Mouse (Mus musculus) liver, embryonic 13.5 days (tissue): ENCODE data around the gene Hemk1. TPM values are rescaled to one million over a fixed set of nuclear protein-coding genes. Genes with fewer than 3 reads are reported as not detected.
"Not testable (repeated sequence)": the region's sequence is repeated elsewhere in the genome, so short reads cannot be mapped to it uniquely, and the experiment has no call there.

Experiments used
- ATAC-seq: fragments of 200-750 bp; cut with Nextera tagmentation; 2 replicates; pipeline ENCODE4 v1.8.0; 2017; ENCODE audit warnings: low read depth, mild to moderate bottlenecking, moderate number of reproducible peaks, moderate library complexity
- DNase-seq: peaks from one replicate; pipeline ENCODE4 v3.0.0; 2022
- H3K27ac ChIP-seq: fragments of 300-500 bp; sonication (generic); 2 replicates; pipeline ENCODE4 v1.5.1; 2015; ENCODE audit warnings: moderate library complexity, mild to moderate bottlenecking, inconsistent platforms
- H3K27me3 ChIP-seq: fragments of 300-500 bp; sonication (generic); 2 replicates; pipeline ENCODE4 v1.6.1; 2015; ENCODE audit warnings: mild to moderate bottlenecking, inconsistent platforms
- H3K36me3 ChIP-seq: fragments of 300-500 bp; sonication (generic); 2 replicates; pipeline ENCODE4 v1.6.1; 2015; ENCODE audit warnings: mild to moderate bottlenecking, inconsistent platforms
- H3K4me1 ChIP-seq: fragments of 300-500 bp; sonication (generic); replicated peaks from 2 replicates; pipeline ENCODE4 v1.6.1; 2015; ENCODE audit warnings: inconsistent platforms
- H3K4me2 ChIP-seq: fragments of 300-500 bp; sonication (generic); 2 replicates; pipeline ENCODE4 v1.6.1; 2015; ENCODE audit warnings: inconsistent platforms, mild to moderate bottlenecking, moderate library complexity
- H3K4me3 ChIP-seq: fragments of 300-500 bp; sonication (generic); replicated peaks from 2 replicates; pipeline ENCODE4 v1.5.1; 2015; ENCODE audit warnings: mild to moderate bottlenecking, inconsistent platforms
- H3K9ac ChIP-seq: fragments of 300-500 bp; sonication (generic); 2 replicates; pipeline ENCODE4 v1.6.1; 2015; ENCODE audit warnings: mild to moderate bottlenecking, inconsistent platforms
- H3K9me3 ChIP-seq: fragments of 300-500 bp; sonication (generic); replicated peaks from 2 replicates; pipeline ENCODE4 v1.6.1; 2016; ENCODE audit warnings: inconsistent platforms
- WGBS: fragments of 180-500 bp; shearing (Covaris S2); methylation state at CpG from one replicate; pipeline ENCODE4 v1.1.7; 2015; ENCODE audit not compliant: insufficient replicate concordance; 5-methylcytosine and 5-hydroxymethylcytosine counted together
- polyA plus RNA-seq: library from polyadenylated mRNA; unstranded; fragments of >200 nt; fragmentation: Nextera tagmentation; extraction: Ambion mirVana; gene quantifications from 2 replicates; pipeline ENCODE4 v1.2.1, GENCODE M21; 2015

Gene Hemk1
- polyA plus RNA-seq, 1 experiment from 2014 or later, result 3.8 TPM

DNA sequence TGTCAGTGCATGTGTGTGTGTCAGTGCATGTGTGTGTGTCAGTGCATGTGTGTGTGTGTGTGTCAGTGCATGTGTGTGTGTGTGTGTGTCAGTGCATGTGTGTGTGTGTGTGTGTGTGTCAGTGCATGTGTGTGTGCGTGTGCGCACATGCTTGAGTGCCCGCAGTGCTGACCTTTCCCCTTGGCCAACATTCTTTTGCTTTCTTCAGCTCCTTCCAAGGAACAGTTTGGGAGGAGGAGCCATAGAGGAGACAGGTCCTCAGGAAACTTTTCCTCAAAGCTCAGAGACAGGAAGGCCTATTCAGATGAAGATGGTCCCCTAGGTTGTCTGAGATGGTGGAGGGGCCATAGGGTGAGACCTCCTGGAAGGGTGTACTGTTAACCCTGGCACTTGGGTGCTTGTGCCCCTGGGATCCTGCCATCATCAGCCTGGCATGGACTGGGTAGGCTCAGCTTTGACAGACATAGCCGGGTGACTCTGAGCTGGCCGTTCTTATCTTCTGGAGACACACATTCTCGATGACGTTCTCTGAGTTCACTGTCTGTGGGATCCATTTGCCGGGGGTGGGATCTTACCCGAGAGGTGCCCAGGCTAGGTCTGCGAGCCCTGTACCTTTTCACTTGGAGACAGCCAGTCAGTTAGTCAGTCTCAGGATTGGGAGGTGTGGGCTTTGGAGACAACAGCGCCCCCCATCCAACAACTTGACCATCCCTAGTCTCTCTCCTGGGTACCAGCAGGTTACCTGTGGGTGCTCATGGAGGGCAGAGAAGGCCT is 30.9 kb downstream of the Hemk1 start:
- WGBS, result 33% methylated on average over 11 of the region's 11 CpGs
- peak overlapping the region; percentile 64 for H3K9ac ChIP-seq
- H3K36me3 ChIP-seq, result peaks cover 6% of the 10 kb centered on the region
- H3K27ac ChIP-seq, result peak overlapping the region; percentile 78
- peak overlapping the region; percentile 55 for H3K4me2 ChIP-seq
- no peaks in the 10 kb centered on the region for H3K9me3 ChIP-seq
- peak overlapping the region; percentile 14; the same call in 1 of the 2 replicates for H3K4me3 ChIP-seq
- DNase-seq (peak; percentile 51), ATAC-seq (peak; percentile 89)
- no peaks in the 10 kb centered on the region for H3K27me3 ChIP-seq
- H3K4me1 ChIP-seq, result peaks cover 87% of the 10 kb centered on the region

DNA sequence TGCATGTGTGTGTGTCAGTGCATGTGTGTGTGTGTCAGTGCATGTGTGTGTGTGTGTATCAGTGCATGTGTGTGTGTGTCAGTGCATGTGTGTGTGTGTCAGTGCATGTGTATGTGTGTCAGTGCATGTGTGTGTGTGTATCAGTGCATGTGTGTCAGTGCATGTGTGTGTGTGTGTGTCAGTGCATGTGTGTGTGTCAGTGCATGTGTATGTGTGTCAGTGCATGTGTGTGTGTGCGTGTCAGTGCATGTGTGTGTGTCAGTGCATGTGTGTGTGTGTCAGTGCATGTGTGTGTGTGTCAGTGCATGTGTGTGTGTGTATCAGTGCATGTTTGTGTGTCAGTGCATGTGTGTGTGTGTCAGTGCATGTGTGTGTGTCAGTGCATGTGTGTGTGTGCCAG is 31.5 kb downstream of the Hemk1 start:
- not testable (repeated sequence) for H3K4me2 ChIP-seq, DNase-seq, H3K9me3 ChIP-seq, H3K4me3 ChIP-seq, H3K27me3 ChIP-seq, ATAC-seq
- Histone ChIP-seq H3K9ac (0 out of 2 replicates have a peak overlapping the region, but pooled peaks have one; percentile 64), H3K36me3 (peaks cover 13% of the 10 kb centered on the region), H3K4me1 (peaks cover 87% of the 10 kb centered on the region), H3K27ac (peak overlapping the region; percentile 78)
- 87% methylated on average over 1 of the region's 1 CpGs for WGBS

DNA sequence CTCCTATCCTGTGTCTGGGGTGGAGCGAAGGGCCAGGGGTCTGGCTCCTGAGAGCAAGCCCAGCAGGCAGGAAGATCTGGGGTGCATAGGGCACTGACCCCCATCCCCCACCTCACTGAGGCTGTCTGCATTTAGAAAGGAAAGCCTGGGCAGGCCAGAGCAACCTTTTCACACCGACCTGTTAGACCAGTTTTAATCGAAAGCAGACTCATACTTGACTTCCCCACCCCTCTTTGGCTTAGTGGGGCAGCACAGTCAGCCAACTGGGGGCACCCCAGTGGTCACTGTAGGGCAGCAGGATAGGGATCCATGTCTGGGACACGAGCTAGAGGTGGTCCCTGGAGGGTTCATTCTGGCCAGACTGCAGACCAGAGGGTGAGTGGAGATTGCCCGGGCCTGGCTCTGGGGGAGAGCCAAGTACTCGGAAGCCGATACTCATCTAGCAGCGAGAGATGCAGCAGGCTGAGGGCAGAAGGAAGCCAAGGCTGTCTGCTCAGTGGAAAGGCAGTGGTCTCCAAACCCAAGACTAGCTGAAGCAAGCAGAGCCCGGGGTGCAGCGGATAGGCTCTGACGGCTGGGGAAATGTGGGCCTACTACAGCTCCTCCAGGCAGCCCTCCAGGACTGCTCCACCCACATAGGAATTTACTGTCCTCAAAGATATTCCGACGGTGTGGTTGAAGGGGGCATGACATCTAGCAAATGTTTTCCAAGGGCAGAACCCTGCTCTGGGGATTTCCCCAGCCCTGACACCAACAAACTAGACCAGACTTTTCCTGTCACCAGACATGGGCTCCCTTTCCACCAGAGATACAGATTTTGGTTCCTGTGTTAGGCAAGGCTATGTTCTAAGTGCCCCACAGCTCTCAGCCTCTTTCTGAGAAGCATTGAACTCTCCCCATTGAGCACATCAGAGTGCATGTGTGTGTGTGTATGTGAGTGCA is 32.3 kb downstream of the Hemk1 start:
- Histone ChIP-seq H3K4me2 (no peak overlapping the region), H3K9ac (no peak overlapping the region)
- DNase-seq, result no peak

DNA sequence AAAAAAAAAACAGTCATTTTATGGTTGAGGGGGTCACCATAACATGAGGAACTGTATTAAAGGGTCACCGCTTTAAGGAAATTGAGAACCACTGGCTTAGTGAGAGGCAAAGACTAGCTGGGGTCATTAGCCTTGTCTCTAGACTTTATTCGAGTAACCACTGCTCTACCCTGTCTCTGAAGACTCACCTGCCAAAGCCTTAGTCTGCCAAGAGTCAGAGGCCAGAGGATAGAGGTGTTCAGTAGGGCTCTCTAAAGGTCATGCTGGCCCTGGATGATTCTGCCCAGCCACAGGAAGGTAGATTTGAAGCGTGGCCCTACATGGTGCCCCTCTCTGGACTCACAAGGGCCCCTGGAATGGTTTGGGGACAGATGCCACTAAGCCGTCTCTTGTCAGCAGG is 33.1 kb downstream of the Hemk1 start:
- no peak for ATAC-seq
- Histone ChIP-seq H3K4me1 (peaks cover 94% of the 10 kb centered on the region), H3K4me3 (no peak overlapping the region), H3K4me2 (no peak overlapping the region), H3K27me3 (no peaks in the 10 kb centered on the region), H3K27ac (peak overlapping the region; percentile 51), H3K9me3 (no peaks in the 10 kb centered on the region), H3K9ac (no peak overlapping the region), H3K36me3 (peaks cover 29% of the 10 kb centered on the region)
- WGBS, result 79% methylated on average over 4 of the region's 4 CpGs
- DNase-seq, result no peak

More for the DNA sequence above, 32.3 kb downstream of the Hemk1 start:
- no peak for ATAC-seq
- peak overlapping the region; percentile 51 for H3K27ac ChIP-seq
- no peak overlapping the region for H3K4me3 ChIP-seq
- H3K9me3 ChIP-seq, result no peaks in the 10 kb centered on the region
- H3K4me1 ChIP-seq, result peaks cover 87% of the 10 kb centered on the region
- WGBS, result 68% methylated on average over 13 of the region's 13 CpGs
- no peaks in the 10 kb centered on the region for H3K27me3 ChIP-seq
- peaks cover 21% of the 10 kb centered on the region for H3K36me3 ChIP-seq

DNA sequence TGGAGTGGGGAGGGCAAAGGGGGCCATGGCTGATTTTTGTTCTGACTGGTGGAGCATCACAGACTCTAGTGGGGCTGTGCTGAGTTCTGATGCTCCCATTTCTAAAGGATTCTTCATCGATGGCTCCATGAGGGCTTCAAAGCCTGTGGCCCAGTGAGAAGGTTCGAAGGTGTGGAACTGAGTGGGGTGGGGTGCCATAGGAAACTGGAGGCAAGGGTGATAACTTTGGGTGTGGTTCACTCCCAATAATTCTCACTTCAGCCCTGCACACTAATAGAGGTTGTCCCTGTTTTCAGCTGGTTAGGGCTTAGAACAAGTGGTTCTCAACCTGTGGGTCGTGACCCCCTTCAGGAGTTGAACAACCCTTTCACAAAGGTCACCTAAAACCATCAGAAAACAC is 33.8 kb downstream of the Hemk1 start:
- peak overlapping the region; percentile 50 for H3K4me2 ChIP-seq
- DNase-seq (no peak), ATAC-seq (peak; percentile 73)
- 51% methylated on average over 3 of the region's 3 CpGs for WGBS
- no peaks in the 10 kb centered on the region for H3K9me3 ChIP-seq
- no peaks in the 10 kb centered on the region for H3K27me3 ChIP-seq
- H3K9ac ChIP-seq, result 0 out of 2 replicates have a peak overlapping the region, but pooled peaks have one; percentile 3
- peaks cover 33% of the 10 kb centered on the region for H3K36me3 ChIP-seq
- peak overlapping the region; percentile 66 for H3K27ac ChIP-seq
- H3K4me1 ChIP-seq, result peaks cover 100% of the 10 kb centered on the region
- 0 out of 2 replicates have a peak overlapping the region, but pooled peaks have one; percentile 11 for H3K4me3 ChIP-seq

DNA sequence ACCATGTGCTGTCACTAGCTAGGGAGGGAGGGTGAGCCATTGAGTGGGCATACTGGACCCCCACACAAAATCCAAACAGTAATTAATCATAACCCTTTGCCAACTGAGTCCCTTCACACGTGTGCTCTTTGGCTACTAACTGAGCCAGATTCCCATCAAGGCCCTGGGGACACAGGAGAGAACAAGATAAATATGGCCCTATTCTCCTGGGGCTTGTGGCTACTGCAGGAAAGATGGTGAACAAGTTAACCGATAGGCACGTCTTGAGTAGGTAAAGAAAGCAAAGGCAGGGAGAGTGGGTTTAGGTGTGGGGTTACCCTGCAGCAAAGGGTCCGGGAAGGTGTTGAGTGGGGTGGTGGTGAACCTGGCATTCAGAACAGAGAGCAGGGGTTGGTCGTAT is 34.2 kb downstream of the Hemk1 start:
- 76% methylated on average over 5 of the region's 5 CpGs for WGBS
- DNase-seq, result no peak
- Histone ChIP-seq H3K36me3 (peaks cover 33% of the 10 kb centered on the region), H3K27me3 (no peaks in the 10 kb centered on the region), H3K4me2 (peak overlapping the region; percentile 50), H3K4me3 (no peak overlapping the region), H3K9ac (no peak overlapping the region), H3K27ac (peak overlapping the region; percentile 66), H3K9me3 (no peaks in the 10 kb centered on the region), H3K4me1 (peaks cover 100% of the 10 kb centered on the region)
- ATAC-seq, result no peak

DNA sequence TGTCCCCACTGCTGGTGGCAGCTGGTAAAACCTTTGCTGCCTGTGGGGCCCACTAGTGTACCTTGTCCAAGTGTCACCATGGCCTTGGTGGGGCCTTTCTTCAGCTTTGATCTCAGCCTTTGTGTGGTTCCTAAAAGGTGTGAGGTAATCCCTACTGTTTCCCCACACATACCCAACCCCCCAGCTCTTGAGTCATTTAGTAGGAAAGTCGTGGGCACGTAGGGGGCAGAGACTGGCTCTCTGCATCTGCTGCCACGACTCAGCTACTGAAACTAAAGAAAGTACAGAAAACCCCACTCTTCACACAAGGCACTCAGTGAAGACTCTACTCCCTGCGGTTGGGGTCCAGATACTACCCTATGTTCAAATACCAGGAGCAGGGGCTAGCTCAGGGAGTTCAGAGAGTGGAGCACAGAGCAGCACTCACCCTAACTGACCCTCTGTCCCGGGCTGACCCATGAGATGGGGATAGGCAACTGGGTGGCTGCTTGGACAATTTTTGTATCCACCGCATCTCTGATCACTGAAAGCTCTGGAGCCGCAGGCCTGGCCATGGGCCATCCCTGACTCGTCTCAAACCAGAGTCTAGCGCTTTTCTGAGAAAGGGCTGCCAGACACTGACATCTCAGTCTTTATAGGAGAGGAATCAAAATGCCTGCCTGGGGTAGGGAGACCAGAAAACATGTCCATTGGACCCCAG is 34.9 kb downstream of the Hemk1 start:
- WGBS, result 77% methylated on average over 9 of the region's 9 CpGs
- Histone ChIP-seq H3K36me3 (peaks cover 33% of the 10 kb centered on the region), H3K4me1 (peaks cover 100% of the 10 kb centered on the region), H3K27me3 (no peaks in the 10 kb centered on the region), H3K9ac (0 out of 2 replicates have a peak overlapping the region, but pooled peaks have one; percentile 2), H3K9me3 (no peaks in the 10 kb centered on the region), H3K27ac (peak overlapping the region; percentile 66), H3K4me2 (no peak overlapping the region), H3K4me3 (no peak overlapping the region)
- DNase-seq (no peak), ATAC-seq (no peak)

DNA sequence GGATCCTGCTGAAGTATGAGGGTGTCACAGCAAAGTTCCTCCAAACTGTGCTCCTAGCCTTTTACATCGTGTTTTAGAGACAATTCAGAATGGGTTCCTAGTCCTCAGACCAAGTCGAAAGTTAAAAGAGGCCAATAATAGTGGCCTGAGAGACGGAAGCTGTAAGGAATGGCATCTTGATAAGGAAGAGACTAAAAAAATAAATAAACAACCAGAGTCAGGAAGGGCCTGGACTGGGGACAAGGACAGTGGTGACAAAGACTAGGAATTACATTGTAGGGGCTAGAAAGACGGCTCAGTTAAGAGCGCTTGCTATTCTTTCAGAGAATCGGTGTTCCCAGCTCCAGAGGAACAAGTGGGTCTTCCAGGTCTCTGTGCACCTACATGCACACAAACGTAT is 35.6 kb downstream of the Hemk1 start:
- peaks cover 33% of the 10 kb centered on the region for H3K36me3 ChIP-seq
- WGBS, result 68% methylated on average over 7 of the region's 7 CpGs
- no peaks in the 10 kb centered on the region for H3K9me3 ChIP-seq
- no peak for DNase-seq
- peak overlapping the region; percentile 66 for H3K27ac ChIP-seq
- H3K4me2 ChIP-seq, result no peak overlapping the region
- no peaks in the 10 kb centered on the region for H3K27me3 ChIP-seq
- H3K4me1 ChIP-seq, result peaks cover 100% of the 10 kb centered on the region
- no peak overlapping the region for H3K9ac ChIP-seq
- ATAC-seq, result no peak
- no peak overlapping the region for H3K4me3 ChIP-seq

DNA sequence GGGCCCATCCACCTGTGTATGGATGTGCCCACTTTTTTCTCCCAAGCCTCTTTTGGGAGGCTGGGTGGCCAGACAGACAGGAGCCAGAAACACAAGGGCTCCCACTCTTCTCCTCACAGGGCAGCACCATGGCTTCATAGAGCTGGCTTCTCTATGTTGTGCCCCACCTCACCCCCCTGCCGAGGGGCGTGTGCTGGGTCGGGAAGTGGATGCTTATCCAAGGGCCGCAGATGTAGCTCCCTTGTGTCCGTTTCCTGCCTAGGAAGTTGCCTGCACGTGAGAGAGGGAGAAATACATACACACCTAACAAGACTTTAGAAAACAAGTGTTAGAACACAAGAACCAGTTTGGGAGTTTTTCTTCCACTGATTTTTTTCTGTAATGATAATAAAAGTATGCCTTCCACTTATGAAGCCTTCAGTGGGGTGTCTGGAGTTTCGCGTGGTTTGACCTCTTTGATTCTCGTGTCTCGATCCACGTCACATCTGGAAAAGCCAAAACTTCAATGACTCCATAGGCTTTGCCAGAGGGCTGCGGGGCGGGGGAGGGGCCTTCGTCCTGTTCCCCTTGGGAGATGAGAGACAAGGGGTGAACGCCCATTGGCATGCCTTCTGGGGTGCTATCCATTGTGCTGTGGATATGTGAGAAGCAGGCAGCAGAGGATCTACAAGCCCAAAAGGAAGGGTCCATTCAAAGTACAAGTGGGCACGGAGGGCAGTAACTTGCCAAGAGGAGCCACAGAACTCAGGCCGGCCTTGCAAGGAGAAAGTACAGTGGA is 36.4 kb downstream of the Hemk1 start:
- H3K36me3 ChIP-seq, result peaks cover 33% of the 10 kb centered on the region
- peak overlapping the region; percentile 26 for H3K4me2 ChIP-seq
- peak overlapping the region; percentile 66 for H3K27ac ChIP-seq
- H3K4me1 ChIP-seq, result peaks cover 98% of the 10 kb centered on the region
- 54% methylated on average over 17 of the region's 17 CpGs for WGBS
- no peak for ATAC-seq
- no peaks in the 10 kb centered on the region for H3K9me3 ChIP-seq
- no peak overlapping the region for H3K4me3 ChIP-seq
- peak overlapping the region; percentile 51 for H3K9ac ChIP-seq
- no peak for DNase-seq
- no peaks in the 10 kb centered on the region for H3K27me3 ChIP-seq

DNA sequence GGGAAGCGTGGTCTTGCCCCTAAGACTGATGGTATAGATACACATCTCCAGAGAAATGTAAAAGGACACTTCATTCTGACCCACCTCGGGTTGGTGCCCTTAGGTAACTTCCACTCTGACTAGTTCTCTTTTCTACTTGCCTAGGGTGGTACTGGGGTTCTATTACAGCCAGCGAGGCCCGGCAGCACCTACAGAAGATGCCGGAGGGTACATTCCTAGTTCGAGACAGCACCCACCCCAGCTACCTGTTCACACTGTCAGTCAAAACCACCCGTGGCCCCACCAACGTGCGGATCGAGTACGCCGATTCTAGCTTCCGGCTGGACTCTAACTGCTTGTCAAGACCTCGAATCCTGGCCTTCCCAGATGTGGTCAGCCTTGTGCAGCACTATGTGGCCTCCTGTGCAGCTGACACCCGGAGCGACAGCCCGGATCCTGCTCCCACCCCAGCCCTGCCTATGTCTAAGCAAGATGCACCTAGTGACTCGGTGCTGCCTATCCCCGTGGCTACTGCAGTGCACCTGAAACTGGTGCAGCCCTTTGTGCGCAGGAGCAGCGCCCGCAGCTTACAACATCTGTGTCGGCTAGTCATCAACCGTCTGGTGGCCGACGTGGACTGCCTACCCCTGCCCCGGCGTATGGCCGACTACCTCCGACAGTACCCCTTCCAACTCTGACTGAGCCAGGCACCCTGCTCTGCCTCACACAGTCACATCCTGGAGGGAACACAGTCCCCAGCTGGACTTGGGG is 37.8 kb downstream of the Hemk1 start:
- peaks cover 93% of the 10 kb centered on the region for H3K4me1 ChIP-seq
- no peak for DNase-seq
- 86% methylated on average over 30 of the region's 30 CpGs for WGBS

More for the DNA sequence above, 37.8 kb downstream of the Hemk1 start:
- H3K4me2 ChIP-seq, result 0 out of 2 replicates have a peak overlapping the region, but pooled peaks have one; percentile 93
- H3K9ac ChIP-seq, result 0 out of 2 replicates have a peak overlapping the region, but pooled peaks have one; percentile 51
- H3K9me3 ChIP-seq, result no peaks in the 10 kb centered on the region
- ATAC-seq, result no peak
- 0 out of 2 replicates have a peak overlapping the region, but pooled peaks have one; percentile 14 for H3K27ac ChIP-seq
- H3K36me3 ChIP-seq, result peaks cover 33% of the 10 kb centered on the region
- no peaks in the 10 kb centered on the region for H3K27me3 ChIP-seq
- no peak overlapping the region for H3K4me3 ChIP-seq
